Mouse (Mus musculus): Measurements from ENCODE around the gene Cux2. TPM values are rescaled to one million over a fixed set of nuclear protein-coding genes. Genes with fewer than 3 reads are reported as not detected.

Gene Cux2
- polyA plus RNA-seq, 1 experiment from 2014 or later: 4.8 TPM

DNA sequence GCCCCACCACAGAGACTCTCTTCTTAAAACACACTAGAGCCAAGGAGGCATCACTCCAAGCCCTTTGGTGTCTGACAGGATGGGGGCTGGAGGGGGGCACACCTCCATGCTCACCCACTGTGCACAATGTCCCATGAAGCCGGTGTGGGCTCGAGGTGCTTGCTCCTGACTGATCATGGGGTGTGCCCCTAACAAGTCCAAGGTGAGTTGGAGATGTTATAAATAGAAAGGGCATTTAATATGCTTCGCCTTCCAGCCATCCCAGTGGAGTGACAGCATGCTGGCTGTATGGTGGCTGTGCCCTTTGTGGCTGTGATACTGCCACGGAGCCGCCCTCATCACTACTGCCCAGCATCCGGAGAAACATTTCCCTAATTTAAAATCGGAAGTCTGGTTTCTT is 87.5 kb downstream of the Cux2 start:
- Histone ChIP-seq H3K4me1 (peaks cover 76% of the 10 kb centered on the region), H3K27me3 (replicated peaks) (no peaks in the 10 kb centered on the region), H3K36me3 (no peaks in the 10 kb centered on the region), H3K9ac (no peak overlapping the region), H3K27ac (replicated peaks) (no peak overlapping the region), H3K9me3 (no peaks in the 10 kb centered on the region), H3K4me2 (no peak overlapping the region), H3K4me3 (no peak overlapping the region)
- no peak for ATAC-seq (ENCODE audit: extremely low read depth, insufficient number of reproducible peaks, low FRiP score, low TSS enrichment)
- 73% methylated on average over 7 of the region's 7 CpGs for WGBS

GRCm38 (mm10) chr5:121961256-121961655 is 88.6 kb downstream of the Cux2 start:
- Histone ChIP-seq H3K27ac (replicated peaks) (no peak overlapping the region), H3K9ac (peak overlapping the region; percentile 6; the same call in 1 of the 2 replicates), H3K4me1 (peaks cover 76% of the 10 kb centered on the region), H3K4me2 (no peak overlapping the region), H3K4me3 (no peak overlapping the region), H3K9me3 (no peaks in the 10 kb centered on the region), H3K36me3 (no peaks in the 10 kb centered on the region), H3K27me3 (replicated peaks) (no peaks in the 10 kb centered on the region)
- 77% methylated on average over 8 of the region's 8 CpGs for WGBS
- no peak for ATAC-seq (ENCODE audit: extremely low read depth, insufficient number of reproducible peaks, low FRiP score, low TSS enrichment)

DNA sequence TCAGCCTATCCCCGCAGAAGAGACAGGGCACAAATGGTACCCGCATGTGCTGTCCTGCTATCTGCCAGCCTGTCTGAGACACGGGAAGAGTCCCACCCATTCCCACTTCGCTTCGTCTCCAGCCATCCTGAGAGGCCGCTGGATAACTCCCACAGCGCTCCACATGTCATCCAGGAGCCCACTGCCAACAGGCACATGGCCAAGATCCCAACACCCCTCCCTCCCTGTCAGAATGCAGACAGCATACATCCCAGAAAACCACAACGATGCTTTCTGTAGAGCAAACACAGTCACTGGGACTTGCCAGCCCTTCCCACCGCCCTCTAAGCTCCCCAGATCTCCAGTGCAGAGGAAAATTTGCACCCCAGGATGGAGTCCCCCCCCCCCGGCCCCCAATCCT is 90.2 kb downstream of the Cux2 start:
- Histone ChIP-seq H3K4me2 (no peak overlapping the region), H3K4me3 (no peak overlapping the region), H3K4me1 (peaks cover 70% of the 10 kb centered on the region), H3K27ac (replicated peaks) (no peak overlapping the region), H3K27me3 (replicated peaks) (peaks cover 3% of the 10 kb centered on the region; the same call in 1 of the 2 replicates), H3K9me3 (no peaks in the 10 kb centered on the region), H3K9ac (no peak overlapping the region), H3K36me3 (no peaks in the 10 kb centered on the region)
- ATAC-seq (ENCODE audit: extremely low read depth, insufficient number of reproducible peaks, low FRiP score, low TSS enrichment): no peak
- WGBS: 32% methylated on average over 10 of the region's 10 CpGs

GRCm38 (mm10) chr5:121958551-121958950 is 91.4 kb downstream of the Cux2 start:
- no peak overlapping the region for H3K4me2 ChIP-seq
- ATAC-seq (ENCODE audit: extremely low read depth, insufficient number of reproducible peaks, low FRiP score, low TSS enrichment): no peak
- no peak overlapping the region for H3K27ac ChIP-seq (replicated peaks)
- H3K9ac ChIP-seq: no peak overlapping the region
- WGBS: 72% methylated on average over 9 of the region's 9 CpGs
- H3K9me3 ChIP-seq: no peaks in the 10 kb centered on the region
- H3K4me1 ChIP-seq: peaks cover 70% of the 10 kb centered on the region
- no peaks in the 10 kb centered on the region for H3K36me3 ChIP-seq
- no peak overlapping the region for H3K4me3 ChIP-seq
- H3K27me3 ChIP-seq (replicated peaks): peaks cover 4% of the 10 kb centered on the region; the same call in 1 of the 2 replicates

GRCm38 (mm10) chr5:121955806-121956205 is 94.1 kb downstream of the Cux2 start:
- no peaks in the 10 kb centered on the region for H3K9me3 ChIP-seq
- H3K36me3 ChIP-seq: no peaks in the 10 kb centered on the region
- peaks cover 47% of the 10 kb centered on the region for H3K4me1 ChIP-seq
- 68% methylated on average over 5 of the region's 5 CpGs for WGBS
- no peak overlapping the region for H3K9ac ChIP-seq
- ATAC-seq (ENCODE audit: extremely low read depth, insufficient number of reproducible peaks, low FRiP score, low TSS enrichment): no peak
- H3K4me2 ChIP-seq: no peak overlapping the region
- peaks cover 4% of the 10 kb centered on the region; the same call in 1 of the 2 replicates for H3K27me3 ChIP-seq (replicated peaks)
- H3K27ac ChIP-seq (replicated peaks): no peak overlapping the region
- no peak overlapping the region for H3K4me3 ChIP-seq

DNA sequence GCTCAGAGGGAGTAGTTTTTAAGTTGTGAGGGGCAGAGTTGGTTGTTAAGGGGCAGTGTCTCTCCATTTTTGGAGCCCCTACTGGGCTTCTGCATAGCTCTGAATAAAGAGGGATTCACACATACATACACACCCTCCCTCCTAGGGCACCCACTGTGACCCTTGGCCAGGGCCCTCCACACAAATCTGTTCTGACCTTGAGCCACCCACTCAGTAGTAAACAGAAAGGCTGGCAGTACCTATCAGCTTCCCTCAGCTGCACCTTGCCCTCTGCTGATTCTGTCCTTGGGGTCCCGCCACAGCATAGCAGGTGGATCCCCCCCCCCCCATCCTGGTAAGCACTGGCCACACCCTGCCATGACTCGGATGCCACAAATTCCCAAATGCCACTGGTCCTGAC is 99.7 kb downstream of the Cux2 start:
- Histone ChIP-seq H3K4me2 (no peak overlapping the region), H3K9ac (no peak overlapping the region), H3K27ac (replicated peaks) (no peak overlapping the region), H3K27me3 (replicated peaks) (peaks cover 15% of the 10 kb centered on the region), H3K4me3 (no peak overlapping the region), H3K36me3 (no peaks in the 10 kb centered on the region), H3K9me3 (no peaks in the 10 kb centered on the region), H3K4me1 (peaks cover 46% of the 10 kb centered on the region)
- 60% methylated on average over 2 of the region's 2 CpGs for WGBS
- ATAC-seq (ENCODE audit: extremely low read depth, insufficient number of reproducible peaks, low FRiP score, low TSS enrichment): no peak

- Histone ChIP-seq H3K9me3 (no peaks in the 10 kb centered on the region), H3K27me3 (replicated peaks) (peaks cover 10% of the 10 kb centered on the region), H3K4me3 (peak overlapping the region; percentile 48), H3K4me1 (peaks cover 46% of the 10 kb centered on the region), H3K9ac (peak overlapping the region; percentile 70), H3K27ac (replicated peaks) (peak overlapping the region; percentile 43), H3K4me2 (peak overlapping the region; percentile 74), H3K36me3 (no peaks in the 10 kb centered on the region)
- no peak for ATAC-seq (ENCODE audit: extremely low read depth, insufficient number of reproducible peaks, low FRiP score, low TSS enrichment)
- 34% methylated on average over 8 of the region's 8 CpGs for WGBS
These were observed 100.9 kb downstream of the Cux2 start for GRCm38 (mm10) chr5:121949050-121949443.

DNA sequence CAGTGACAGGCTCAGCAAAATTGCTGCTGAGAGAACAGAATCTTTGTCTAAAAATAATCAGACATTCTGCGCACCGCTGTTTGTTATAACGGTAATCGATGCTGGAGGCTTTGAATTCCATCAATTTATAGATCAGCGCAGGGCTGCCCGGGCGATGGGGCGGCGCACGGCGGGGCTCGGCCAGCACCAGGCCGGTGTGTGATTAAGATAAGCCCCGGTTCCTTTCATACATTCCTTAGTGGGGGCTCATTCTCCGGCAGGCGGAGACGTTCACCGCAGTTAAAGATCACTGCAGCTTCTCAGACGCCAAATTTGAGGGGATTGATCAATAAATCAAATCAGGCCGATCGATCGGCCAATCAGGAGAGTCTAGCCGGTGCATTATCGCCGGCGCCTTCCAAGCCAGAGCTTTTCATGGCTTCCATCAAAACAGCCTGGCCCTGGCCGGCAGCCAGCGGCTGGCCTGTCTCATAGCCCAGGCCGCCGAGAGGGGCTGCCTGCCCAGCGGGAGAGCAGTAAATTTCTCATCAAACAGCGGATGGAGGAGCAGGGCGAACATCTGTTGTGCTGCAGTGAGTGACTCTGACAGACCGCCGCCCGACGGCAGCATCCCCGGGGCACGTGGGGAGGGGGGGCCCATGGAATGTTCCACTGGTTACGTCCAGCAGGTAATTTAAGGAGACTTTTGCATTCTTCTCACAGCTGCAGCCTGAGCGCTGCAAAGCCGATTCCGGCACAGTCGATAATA is 101.4 kb downstream of the Cux2 start:
- H3K9ac ChIP-seq: peak overlapping the region; percentile 70
- peaks cover 10% of the 10 kb centered on the region for H3K27me3 ChIP-seq (replicated peaks)
- peaks cover 46% of the 10 kb centered on the region for H3K4me1 ChIP-seq
- H3K9me3 ChIP-seq: no peaks in the 10 kb centered on the region
- no peak for ATAC-seq (ENCODE audit: extremely low read depth, insufficient number of reproducible peaks, low FRiP score, low TSS enrichment)
- H3K4me2 ChIP-seq: peak overlapping the region; percentile 74
- peak overlapping the region; percentile 43 for H3K27ac ChIP-seq (replicated peaks)
- H3K36me3 ChIP-seq: no peaks in the 10 kb centered on the region
- WGBS: 4% methylated on average over 44 of the region's 44 CpGs
- peak overlapping the region; percentile 48 for H3K4me3 ChIP-seq

DNA sequence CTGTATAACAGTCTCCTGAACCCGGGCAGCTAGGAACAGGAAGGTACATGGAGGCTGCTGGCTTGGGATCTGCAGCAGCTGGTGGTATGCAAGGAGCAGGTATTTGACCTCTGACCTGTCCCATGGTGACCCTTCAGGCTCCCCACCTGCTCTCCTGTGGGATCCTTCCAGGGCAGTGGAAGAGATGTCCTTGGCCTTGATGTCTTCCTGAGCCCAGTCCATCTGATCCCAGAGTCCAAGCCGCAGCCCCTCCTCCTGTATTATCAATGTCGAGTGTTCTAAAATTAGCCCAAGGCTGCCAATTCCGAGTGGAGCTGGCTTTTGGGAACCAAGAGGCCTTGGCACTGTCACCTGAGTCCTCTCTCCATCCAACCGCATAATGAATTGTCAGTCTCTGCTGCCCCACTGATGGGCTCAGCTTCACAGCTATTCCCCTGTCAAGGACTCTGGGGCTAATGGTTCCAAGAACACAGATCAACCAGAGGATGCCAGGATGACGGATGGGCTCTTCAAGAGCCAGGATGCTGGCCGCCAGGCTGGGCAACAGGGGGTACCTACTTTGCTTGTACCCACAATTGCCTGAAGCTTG is 103.2 kb downstream of the Cux2 start:
- H3K4me2 ChIP-seq: no peak overlapping the region
- no peaks in the 10 kb centered on the region for H3K9me3 ChIP-seq

GRCm38 (mm10) chr5:121945819-121946218 is 104.1 kb downstream of the Cux2 start:
- H3K9ac ChIP-seq: no peak overlapping the region
- H3K27ac ChIP-seq (replicated peaks): no peak overlapping the region
- no peak for ATAC-seq (ENCODE audit: extremely low read depth, insufficient number of reproducible peaks, low FRiP score, low TSS enrichment)
- no peak overlapping the region for H3K4me3 ChIP-seq
- H3K4me1 ChIP-seq: peaks cover 46% of the 10 kb centered on the region
- peaks cover 10% of the 10 kb centered on the region for H3K27me3 ChIP-seq (replicated peaks)
- H3K9me3 ChIP-seq: no peaks in the 10 kb centered on the region
- no peaks in the 10 kb centered on the region for H3K36me3 ChIP-seq
- H3K4me2 ChIP-seq: no peak overlapping the region
- 45% methylated on average over 6 of the region's 6 CpGs for WGBS

More for the DNA sequence above, 103.2 kb downstream of the Cux2 start:
- H3K27me3 ChIP-seq (replicated peaks): peaks cover 10% of the 10 kb centered on the region
- H3K36me3 ChIP-seq: no peaks in the 10 kb centered on the region
- H3K27ac ChIP-seq (replicated peaks): no peak overlapping the region
- peaks cover 46% of the 10 kb centered on the region for H3K4me1 ChIP-seq
- WGBS: 55% methylated on average over 7 of the region's 7 CpGs
- H3K4me3 ChIP-seq: no peak overlapping the region
- no peak for ATAC-seq (ENCODE audit: extremely low read depth, insufficient number of reproducible peaks, low FRiP score, low TSS enrichment)
- peak overlapping the region; percentile 28; the same call in 1 of the 2 replicates for H3K9ac ChIP-seq

GRCm38 (mm10) chr5:121944021-121944790 is 105.7 kb downstream of the Cux2 start:
- H3K9me3 ChIP-seq: no peaks in the 10 kb centered on the region
- H3K27me3 ChIP-seq (replicated peaks): peaks cover 6% of the 10 kb centered on the region
- no peak for ATAC-seq (ENCODE audit: extremely low read depth, insufficient number of reproducible peaks, low FRiP score, low TSS enrichment)
- no peaks in the 10 kb centered on the region for H3K36me3 ChIP-seq
- H3K4me3 ChIP-seq: no peak overlapping the region
- no peak overlapping the region for H3K4me2 ChIP-seq
- 81% methylated on average over 16 of the region's 16 CpGs for WGBS
- H3K27ac ChIP-seq (replicated peaks): no peak overlapping the region
- H3K9ac ChIP-seq: no peak overlapping the region
- H3K4me1 ChIP-seq: peaks cover 35% of the 10 kb centered on the region

Data from heart, embryonic 13.5 days (tissue).